ENCODE assay signal across 25 mouse cellular contexts in genomic region chr6:111625501-111625900, GRCm38 (mm10).
"Had no signal": no experiment of that assay in that cellular context is flagged by ENCODE, and none has a peak within 500 bp of the region (broad histone marks: within the 10 kb centered on the region; RNA-seq: fewer than 3 reads in every experiment).

No protein-coding gene starts in this region.

- H3K9me3 ChIP-seq: embryonic facial prominence, embryonic 10.5 days; embryonic facial prominence, embryonic 12.5 days; embryonic facial prominence, embryonic 13.5 days; embryonic facial prominence, embryonic 15.5 days; forebrain, embryonic 10.5 days; forebrain, embryonic 12.5 days; forebrain, embryonic 13.5 days; forebrain, embryonic 15.5 days; heart, embryonic 12.5 days had no signal

- H3K4me1 ChIP-seq: embryonic facial prominence, embryonic 10.5 days; embryonic facial prominence, embryonic 12.5 days; embryonic facial prominence, embryonic 13.5 days; embryonic facial prominence, embryonic 15.5 days; heart, embryonic 12.5 days had no signal

- H3K36me3 ChIP-seq: embryonic facial prominence, embryonic 10.5 days; embryonic facial prominence, embryonic 12.5 days; embryonic facial prominence, embryonic 13.5 days; embryonic facial prominence, embryonic 15.5 days; forebrain, embryonic 10.5 days; forebrain, embryonic 12.5 days; forebrain, embryonic 15.5 days; heart, embryonic 12.5 days had no signal

- H3K27ac ChIP-seq: embryonic facial prominence, embryonic 10.5 days; embryonic facial prominence, embryonic 12.5 days; embryonic facial prominence, embryonic 13.5 days; embryonic facial prominence, embryonic 15.5 days; forebrain, embryonic 10.5 days; forebrain, embryonic 12.5 days; forebrain, embryonic 13.5 days; forebrain, embryonic 15.5 days; gastrocnemius, adult 2 months; heart, adult 2 months had no signal

- H3K4me3 ChIP-seq: embryonic facial prominence, embryonic 10.5 days; embryonic facial prominence, embryonic 12.5 days; embryonic facial prominence, embryonic 13.5 days; embryonic facial prominence, embryonic 15.5 days; erythroblast, embryonic 14.5 days; forebrain, embryonic 10.5 days; forebrain, embryonic 12.5 days; forebrain, embryonic 13.5 days; forebrain, embryonic 15.5 days; gastrocnemius, adult 2 months; heart, adult 2 months; heart, embryonic 12.5 days had no signal

- DNase-seq: cerebellum, adult 9-11 months; cerebellum, postnatal 10 days; cerebellum, postnatal 14 days; cerebellum, postnatal 25 days; cerebellum, postnatal 36 days; embryo, embryonic 11 days; forebrain, postnatal 0 days; gastrocnemius, adult 2 months; gastrocnemius, postnatal 10 days; gastrocnemius, postnatal 14 days; gastrocnemius, postnatal 25 days; gastrocnemius, postnatal 36 days; heart, adult 11 months; heart, adult 18-20 months; heart, adult 2 months had no signal

- H3K27me3 ChIP-seq: embryonic facial prominence, embryonic 12.5 days; embryonic facial prominence, embryonic 13.5 days; embryonic facial prominence, embryonic 15.5 days; forebrain, embryonic 12.5 days; forebrain, embryonic 13.5 days; forebrain, embryonic 15.5 days; heart, embryonic 12.5 days had no signal
